12 mouse cellular contexts compared by ENCODE assay signal in genomic region chr9:75632111-75632510, GRCm38 (mm10). TPM values are rescaled to one million over a fixed set of nuclear protein-coding genes. Genes with fewer than 3 reads are reported as not detected.
DNase-seq lines count a peak whose midpoint lies in the region; ATAC-seq lines count a peak whose summit lies in the region.
"Had no signal": no experiment of that assay in that cellular context is flagged by ENCODE, and none has a peak within 500 bp of the region (broad histone marks: within the 10 kb centered on the region; RNA-seq: fewer than 3 reads in every experiment).

No protein-coding gene starts in this region.

- H3K4me2 ChIP-seq in hindbrain, embryonic 13.5 days: no peak overlapping the region
- H3K4me2 ChIP-seq in hindbrain, embryonic 11.5 days (replicated peaks; ENCODE audit: low read depth, low read length): no peak overlapping the region
- no peak overlapping the region for H3K4me2 ChIP-seq in neural tube, embryonic 11.5 days (ENCODE audit: low read depth)
- H3K4me2 ChIP-seq in neural tube, embryonic 15.5 days: no peak overlapping the region

- H3K4me1 ChIP-seq in hindbrain, embryonic 13.5 days (replicated peaks): peaks cover 5% of the 10 kb centered on the region; the same call in 1 of the 2 replicates
- H3K4me1 ChIP-seq in hindbrain, embryonic 11.5 days (replicated peaks; ENCODE audit: control insufficient read depth, insufficient read depth, low read length): no peaks in the 10 kb centered on the region
- no peaks in the 10 kb centered on the region for H3K4me1 ChIP-seq in neural tube, embryonic 11.5 days (ENCODE audit: control insufficient read depth, insufficient read depth, low read length)
- peaks cover 16% of the 10 kb centered on the region; the same call in 1 of the 2 replicates for H3K4me1 ChIP-seq in neural tube, embryonic 15.5 days
- H3K4me1 ChIP-seq: megakaryocyte, embryonic 14.5 days had no signal

- 50% methylated on average over 10 of the region's 10 CpGs for WGBS in hindbrain, embryonic 13.5 days
- 59% methylated on average over 10 of the region's 10 CpGs for WGBS in hindbrain, embryonic 11.5 days
- WGBS in neural tube, embryonic 11.5 days: 64% methylated on average over 10 of the region's 10 CpGs
- WGBS in neural tube, embryonic 15.5 days: 66% methylated on average over 10 of the region's 10 CpGs

- ATAC-seq in hindbrain, embryonic 13.5 days (ENCODE audit: low FRiP score): no peak
- ATAC-seq in hindbrain, embryonic 11.5 days (ENCODE audit: low FRiP score): no peak
- no peak for ATAC-seq in neural tube, embryonic 11.5 days (ENCODE audit: insufficient read depth, low FRiP score, low TSS enrichment)
- no peak for ATAC-seq in neural tube, embryonic 15.5 days (ENCODE audit: low FRiP score)
- ATAC-seq: activated CD4-positive, CD25-positive, alpha-beta regulatory T cell, adult 4 months had no signal

- H3K27ac ChIP-seq in hindbrain, embryonic 13.5 days: 0 out of 2 replicates have a peak overlapping the region, but pooled peaks have one; percentile 20
- no peak overlapping the region for H3K27ac ChIP-seq in hindbrain, embryonic 11.5 days (ENCODE audit: low read depth, low read length)
- no peak overlapping the region for H3K27ac ChIP-seq in neural tube, embryonic 11.5 days (ENCODE audit: low read depth, low read length)
- H3K27ac ChIP-seq in neural tube, embryonic 15.5 days (replicated peaks): no peak overlapping the region

- H3K4me3 ChIP-seq in hindbrain, embryonic 13.5 days: no peak overlapping the region
- H3K4me3 ChIP-seq in hindbrain, embryonic 11.5 days (ENCODE audit: low read depth, low read length): no peak overlapping the region
- no peak overlapping the region for H3K4me3 ChIP-seq in neural tube, embryonic 11.5 days (ENCODE audit: low read depth, low read length)
- H3K4me3 ChIP-seq in neural tube, embryonic 15.5 days (replicated peaks): no peak overlapping the region
- H3K4me3 ChIP-seq: heart, adult 2 months; megakaryocyte, embryonic 14.5 days had no signal

- no peak for DNase-seq in hindbrain, embryonic 11.5 days (ENCODE audit: low spot score)
- DNase-seq in neural tube, embryonic 11.5 days (ENCODE audit: low spot score): peak; percentile 11
- DNase-seq in cerebellum, postnatal 36 days: peak; percentile 25 to 34
- peak; percentile 6 for DNase-seq in lung, postnatal 25 days (ENCODE audit: low spot score)
- no peak for DNase-seq in spleen, adult 18-20 months
- no peak for DNase-seq in testis, postnatal 10 days (ENCODE audit: low spot score)
- DNase-seq: heart, adult 2 months; kidney, postnatal 4 days had no signal

- no peaks in the 10 kb centered on the region for H3K27me3 ChIP-seq in hindbrain, embryonic 13.5 days
- H3K27me3 ChIP-seq in hindbrain, embryonic 11.5 days (ENCODE audit: control insufficient read depth, insufficient read depth, low read length): no peaks in the 10 kb centered on the region
- no peaks in the 10 kb centered on the region for H3K27me3 ChIP-seq in neural tube, embryonic 11.5 days (ENCODE audit: control insufficient read depth, insufficient read depth, low read length)
- H3K27me3 ChIP-seq in neural tube, embryonic 15.5 days (replicated peaks): no peaks in the 10 kb centered on the region

- no peak overlapping the region for H3K9ac ChIP-seq in hindbrain, embryonic 13.5 days
- H3K9ac ChIP-seq in hindbrain, embryonic 11.5 days (ENCODE audit: low read depth, low read length): no peak overlapping the region
- H3K9ac ChIP-seq in neural tube, embryonic 11.5 days (ENCODE audit: low read length): no peak overlapping the region
- no peak overlapping the region for H3K9ac ChIP-seq in neural tube, embryonic 15.5 days (replicated peaks)

- peaks cover 7% of the 10 kb centered on the region; the same call in 1 of the 2 replicates for H3K36me3 ChIP-seq in hindbrain, embryonic 13.5 days
- no peaks in the 10 kb centered on the region for H3K36me3 ChIP-seq in hindbrain, embryonic 11.5 days (ENCODE audit: control insufficient read depth, insufficient read depth, low read length)
- no peaks in the 10 kb centered on the region for H3K36me3 ChIP-seq in neural tube, embryonic 11.5 days (ENCODE audit: control insufficient read depth, insufficient read depth, low read length)
- 0 out of 2 replicates have a peak, but pooled peaks cover 3% of the 10 kb centered on the region for H3K36me3 ChIP-seq in neural tube, embryonic 15.5 days

- no peaks in the 10 kb centered on the region for H3K9me3 ChIP-seq in hindbrain, embryonic 13.5 days
- no peaks in the 10 kb centered on the region for H3K9me3 ChIP-seq in hindbrain, embryonic 11.5 days (ENCODE audit: control insufficient read depth, low read length)
- H3K9me3 ChIP-seq in neural tube, embryonic 11.5 days (ENCODE audit: control insufficient read depth, low read length): no peaks in the 10 kb centered on the region
- no peaks in the 10 kb centered on the region for H3K9me3 ChIP-seq in neural tube, embryonic 15.5 days (replicated peaks)
- H3K9me3 ChIP-seq: megakaryocyte, embryonic 14.5 days had no signal

RNA-seq across cellular contexts. Expression of gene Lysmd2, which starts 6.6 kb away (rescaled TPM):
- 24.8 and 26.2 TPM in 2 replicates for polyA plus RNA-seq in hindbrain, embryonic 13.5 days (2015; fragmentation: Nextera tagmentation; extraction: Ambion mirVana)
- polyA plus RNA-seq in hindbrain, embryonic 11.5 days (2014; fragmentation: Nextera tagmentation; extraction: Ambion mirVana): 15.0 and 15.6 TPM in 2 replicates
- polyA plus RNA-seq in neural tube, embryonic 11.5 days (2014; fragmentation: Nextera tagmentation; extraction: Ambion mirVana): 15.9 and 16.6 TPM in 2 replicates
- 33.8 and 39.5 TPM in 2 replicates for polyA plus RNA-seq in neural tube, embryonic 15.5 days (2015; fragmentation: Nextera tagmentation; extraction: Ambion mirVana)

RNA-seq across cellular contexts. Expression of gene Tmod2, which starts 21.0 kb away (rescaled TPM):
- 198 and 199 TPM in 2 replicates for polyA plus RNA-seq in hindbrain, embryonic 13.5 days (2015; fragmentation: Nextera tagmentation; extraction: Ambion mirVana)
- polyA plus RNA-seq in hindbrain, embryonic 11.5 days (2014; fragmentation: Nextera tagmentation; extraction: Ambion mirVana): 67.7 and 75.7 TPM in 2 replicates
- 54.5 and 58.8 TPM in 2 replicates for polyA plus RNA-seq in neural tube, embryonic 11.5 days (2014; fragmentation: Nextera tagmentation; extraction: Ambion mirVana)
- polyA plus RNA-seq in neural tube, embryonic 15.5 days (2015; fragmentation: Nextera tagmentation; extraction: Ambion mirVana): 252 and 283 TPM in 2 replicates
- polyA plus RNA-seq: activated CD4-positive, CD25-positive, alpha-beta regulatory T cell, adult 4 months had no signal

RNA-seq across cellular contexts. Expression of gene Scg3, which starts 51.7 kb away (rescaled TPM):
- 131 and 139 TPM in 2 replicates for polyA plus RNA-seq in hindbrain, embryonic 13.5 days (2015; fragmentation: Nextera tagmentation; extraction: Ambion mirVana)
- 75.8 and 76.0 TPM in 2 replicates for polyA plus RNA-seq in hindbrain, embryonic 11.5 days (2014; fragmentation: Nextera tagmentation; extraction: Ambion mirVana)
- polyA plus RNA-seq in neural tube, embryonic 11.5 days (2014; fragmentation: Nextera tagmentation; extraction: Ambion mirVana): 60.4 and 62.4 TPM in 2 replicates
- polyA plus RNA-seq in neural tube, embryonic 15.5 days (2015; fragmentation: Nextera tagmentation; extraction: Ambion mirVana): 102 and 123 TPM in 2 replicates
- polyA plus RNA-seq: activated CD4-positive, CD25-positive, alpha-beta regulatory T cell, adult 4 months had no signal

Comparison
In these comparisons a context has a peak if more than half of its experiments do, and no peak if none do; other contexts are left out.
1. DNase-seq: peak in neural tube, embryonic 11.5 days (single experiment), cerebellum, postnatal 36 days (2 of 2) and lung, postnatal 25 days (single experiment); none in hindbrain, embryonic 11.5 days (single experiment), spleen, adult 18-20 months (0 of 2) and testis, postnatal 10 days (single experiment).